Mouse (Mus musculus): ENCODE results near the gene Pfkm.
A peak's percentile ranks its signal among the peaks of the same experiment; 100 is the strongest.

Pfkm gene

DNA sequence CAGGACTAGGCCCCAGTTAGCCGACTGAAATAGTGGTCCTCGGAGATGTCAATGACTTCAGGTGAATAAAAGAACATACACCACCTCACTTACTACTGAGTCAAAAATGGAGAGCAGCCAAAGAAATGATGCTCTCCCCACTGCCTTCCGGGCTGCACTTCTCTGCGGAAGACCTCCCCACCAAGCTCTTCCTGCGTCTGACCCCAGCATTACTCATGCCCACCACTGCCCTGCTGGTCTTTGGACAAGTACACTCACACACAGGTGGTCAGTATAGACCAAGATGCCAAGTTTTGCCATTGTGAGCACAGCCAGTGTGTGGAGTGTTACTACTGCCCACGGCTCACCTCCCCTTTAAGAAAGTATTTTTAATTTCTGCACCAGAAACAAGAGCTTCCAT lies 10.0 kb downstream of the Pfkm start:
- DNase-seq = no peak

DNA sequence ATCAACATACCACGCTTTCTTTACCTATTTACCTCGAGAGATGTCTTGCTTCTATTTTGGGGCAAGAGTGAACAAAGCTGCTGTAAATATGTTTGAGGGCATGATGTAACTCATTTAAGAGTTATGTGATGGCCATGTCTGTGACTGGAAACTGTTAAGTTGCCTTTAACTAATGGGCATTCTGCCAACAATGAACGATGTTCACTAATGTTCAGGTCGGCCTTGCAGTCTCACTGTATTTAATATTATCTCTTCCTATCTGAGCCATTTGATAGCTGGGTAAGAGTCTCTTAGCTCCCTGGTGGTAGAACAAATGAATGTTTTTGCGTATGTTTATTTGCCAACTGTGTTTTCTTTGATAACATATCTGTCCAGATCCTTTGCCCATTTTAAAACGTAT lies 14.1 kb downstream of the Pfkm start:
- no peak for DNase-seq

DNA sequence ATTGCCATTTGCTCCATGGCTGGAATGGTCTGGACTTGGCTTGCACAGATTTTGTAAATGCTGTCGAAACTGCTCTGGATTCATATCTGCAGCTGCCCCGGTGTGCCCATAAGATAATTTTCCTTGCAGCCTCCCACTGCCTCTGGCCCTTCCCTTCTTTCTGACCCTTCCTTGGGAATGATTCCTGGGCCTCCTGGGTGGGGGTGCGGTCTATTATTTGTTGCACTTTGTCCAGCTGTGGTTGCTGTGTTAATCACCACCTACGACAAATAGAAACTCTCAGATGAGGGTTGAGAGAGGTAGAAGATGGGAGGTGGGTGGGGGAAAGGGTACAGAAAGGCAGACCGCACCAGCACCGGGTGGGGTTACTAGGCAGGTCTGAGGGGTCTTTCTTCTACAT lies 14.8 kb downstream of the Pfkm start:
- no peak for DNase-seq

DNA sequence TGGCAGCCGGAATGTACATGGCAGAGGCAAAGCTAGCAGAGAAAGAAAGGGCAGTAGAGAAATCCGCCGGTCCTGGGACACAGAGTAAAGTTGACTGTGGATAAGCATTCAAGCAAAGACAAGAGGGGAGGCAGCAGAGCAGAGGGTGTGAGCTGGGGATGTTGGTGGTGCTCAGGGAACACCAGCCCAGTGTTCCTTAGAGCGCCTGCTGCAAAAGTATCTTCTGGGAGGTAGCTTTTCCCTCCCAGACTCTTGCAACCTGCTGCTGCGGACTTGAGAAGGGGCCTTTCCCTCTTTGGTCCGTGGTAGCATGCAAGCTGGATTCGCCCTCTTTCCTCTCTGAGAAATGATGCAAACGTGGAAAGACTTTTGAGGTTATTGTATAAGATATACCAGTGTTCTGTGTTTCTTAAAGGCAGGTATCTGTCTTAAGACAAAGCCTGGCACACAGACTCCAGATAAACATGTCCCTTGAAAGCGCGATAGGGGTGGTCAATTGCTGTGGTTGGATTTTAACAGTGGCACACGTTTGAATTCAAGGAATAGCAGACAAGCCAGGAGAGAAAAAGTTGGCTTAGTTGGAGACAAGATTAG lies 15.4 kb downstream of the Pfkm start:
- no peak for DNase-seq

DNA sequence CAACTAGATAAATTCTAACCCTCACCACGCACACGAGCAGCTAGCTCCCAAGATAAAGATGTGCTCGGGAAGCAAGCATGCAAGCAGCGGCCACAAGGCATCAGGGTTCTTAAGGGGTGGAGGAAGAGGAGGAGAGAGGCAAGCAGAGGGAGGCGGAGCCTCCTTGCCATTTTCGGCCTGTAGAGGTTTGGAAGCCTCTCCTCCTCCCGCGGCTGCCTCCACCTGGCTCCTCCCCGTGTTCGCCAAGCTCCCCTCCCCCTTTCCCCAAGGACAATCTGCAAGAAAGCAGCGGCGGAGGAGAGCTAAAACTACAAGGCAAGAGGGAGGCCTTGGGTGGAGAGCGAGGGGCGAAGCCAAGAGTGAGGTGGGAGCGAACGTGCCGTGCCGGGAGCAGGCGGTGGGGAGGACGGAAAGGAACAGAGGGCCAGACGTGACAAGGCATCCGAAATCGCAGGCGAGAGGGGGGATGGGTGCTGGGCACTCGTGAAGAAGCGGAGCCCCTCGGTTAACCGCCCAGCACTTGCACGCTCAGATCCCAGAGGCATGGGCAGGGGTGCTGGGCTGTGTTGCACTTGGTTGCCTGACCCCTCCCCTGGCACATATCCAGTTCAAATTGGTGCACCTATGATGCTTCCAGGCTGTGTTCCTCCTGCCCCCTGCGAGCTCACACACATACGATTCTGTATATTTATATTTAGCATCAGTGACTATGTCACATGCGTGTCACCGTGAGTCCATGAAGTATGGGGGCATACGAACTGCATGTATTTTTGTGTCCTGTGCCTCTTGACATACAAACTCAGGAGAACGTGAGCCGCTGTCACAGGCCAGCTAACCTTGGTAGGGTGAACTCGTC lies 16.1 kb downstream of the Pfkm start:
- peak; percentile 93 for DNase-seq

DNA sequence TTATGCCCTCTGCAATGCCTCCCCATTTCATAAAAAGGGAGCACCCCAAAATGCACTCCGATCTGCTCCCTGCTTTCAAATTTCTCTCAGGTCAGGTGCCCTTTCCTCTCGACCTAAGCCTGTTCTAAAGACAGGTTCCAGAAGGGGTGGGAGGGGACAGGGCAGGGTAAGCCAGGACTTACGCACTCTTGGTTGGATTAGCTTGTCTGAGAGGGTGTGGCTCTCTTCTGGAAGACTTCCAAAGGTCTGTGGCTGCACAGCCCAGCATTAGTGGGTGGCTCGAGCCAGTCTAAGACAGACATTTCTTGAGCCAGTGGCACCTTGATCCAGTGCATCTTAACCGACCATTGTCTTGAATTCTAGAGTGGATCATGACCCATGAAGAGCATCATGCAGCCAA lies 19.4 kb downstream of the Pfkm start:
- DNase-seq = no peak

DNA sequence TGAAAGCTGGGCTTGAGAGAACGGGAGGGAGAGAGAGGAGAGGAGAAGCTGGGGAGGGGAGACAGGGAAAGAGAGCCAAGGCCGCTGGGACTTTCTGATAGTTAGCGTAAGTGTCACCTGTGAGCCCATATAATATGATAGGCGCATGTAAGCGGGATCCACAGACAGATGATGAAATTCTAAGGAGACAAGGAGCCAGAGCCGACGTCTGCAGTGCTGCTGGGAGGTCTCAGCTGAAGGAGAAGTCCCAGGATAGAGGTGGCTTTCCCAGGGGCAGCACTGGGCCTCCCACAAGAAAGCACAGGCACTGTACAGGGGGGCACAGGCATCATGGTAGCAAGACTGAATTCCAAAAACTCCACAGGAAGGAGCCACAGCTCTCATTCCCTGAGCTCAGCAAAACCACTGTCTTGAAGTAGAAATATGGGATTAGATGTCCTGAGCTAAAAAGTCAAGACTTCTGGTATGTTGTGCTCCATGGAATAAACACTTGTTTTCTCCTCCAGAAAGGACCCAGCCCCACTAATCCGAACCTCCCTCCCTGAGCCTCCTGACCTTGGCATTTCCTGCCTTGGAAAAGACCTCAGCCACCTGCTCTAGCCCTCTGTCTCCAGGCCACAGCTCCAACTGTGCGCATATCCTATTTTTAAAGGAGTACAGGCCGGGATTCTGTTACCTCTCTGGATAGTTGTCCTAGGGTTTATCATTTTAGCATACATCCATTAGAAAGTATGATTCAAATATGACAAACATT lies 21.9 kb downstream of the Pfkm start:
- no peak for DNase-seq

DNA sequence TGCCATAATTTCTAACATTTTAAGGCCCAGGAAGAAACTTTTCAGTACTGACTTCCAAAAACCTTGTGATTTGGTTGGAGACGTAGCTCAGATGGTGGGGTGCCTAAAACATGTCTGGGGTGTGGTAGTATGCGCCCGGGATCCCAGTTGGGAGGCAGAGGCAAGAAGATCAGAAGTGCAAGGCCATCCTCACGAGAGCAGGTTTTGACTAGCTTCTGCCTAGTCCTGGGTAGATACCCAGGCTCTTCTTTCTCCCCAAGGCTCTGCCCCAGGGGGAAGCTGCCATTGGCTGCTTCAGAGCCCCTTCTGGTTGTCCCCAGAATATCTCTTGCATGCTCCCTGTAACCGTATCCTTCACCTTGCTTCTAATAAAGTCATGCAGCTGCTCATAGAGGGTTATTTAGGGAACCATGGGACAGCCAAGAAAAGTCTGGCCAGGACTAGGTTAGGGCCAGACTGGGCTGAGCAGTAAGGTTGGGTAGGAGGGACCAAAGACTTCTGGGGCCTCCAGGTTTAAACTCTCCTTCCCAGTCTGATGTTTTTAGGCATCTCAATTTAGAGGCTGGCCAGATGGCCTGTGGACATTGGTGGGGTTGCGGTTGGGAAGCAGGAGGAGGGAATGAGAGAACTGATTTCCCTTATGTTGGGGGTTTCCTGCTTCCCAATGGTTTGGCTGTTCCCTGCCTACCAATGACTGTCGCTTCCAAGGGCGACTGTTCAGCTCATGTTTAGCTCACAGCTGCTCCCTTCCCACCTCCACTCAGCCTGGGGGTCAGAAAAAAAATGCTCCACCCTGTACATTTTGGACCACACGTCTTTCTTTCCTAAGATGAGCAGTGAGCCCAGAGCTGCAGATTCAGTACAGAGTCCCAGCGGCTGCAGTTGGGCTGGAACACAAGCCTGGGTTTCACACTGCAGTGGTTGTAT lies 22.7 kb downstream of the Pfkm start:
- no peak for DNase-seq

DNA sequence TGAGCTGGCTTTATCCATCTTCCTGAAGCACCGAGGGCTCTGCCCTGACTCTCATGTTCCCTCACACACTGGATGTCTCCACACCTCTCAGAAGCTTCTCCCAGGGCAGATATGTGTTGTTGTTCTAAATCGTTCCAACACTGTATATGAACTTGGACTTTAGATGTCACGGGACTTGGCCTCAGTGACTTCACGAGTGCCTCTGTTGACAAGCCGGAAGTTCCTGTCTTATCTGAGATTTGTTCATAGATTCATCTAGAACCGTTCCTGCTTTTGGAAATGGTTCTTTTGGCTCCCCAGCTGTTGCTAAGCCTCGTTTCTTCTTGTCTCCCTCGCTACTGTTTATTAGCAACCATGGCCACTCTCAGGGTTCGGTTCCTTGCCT lies 23.4 kb downstream of the Pfkm start:
- DNase-seq = no peak

DNA sequence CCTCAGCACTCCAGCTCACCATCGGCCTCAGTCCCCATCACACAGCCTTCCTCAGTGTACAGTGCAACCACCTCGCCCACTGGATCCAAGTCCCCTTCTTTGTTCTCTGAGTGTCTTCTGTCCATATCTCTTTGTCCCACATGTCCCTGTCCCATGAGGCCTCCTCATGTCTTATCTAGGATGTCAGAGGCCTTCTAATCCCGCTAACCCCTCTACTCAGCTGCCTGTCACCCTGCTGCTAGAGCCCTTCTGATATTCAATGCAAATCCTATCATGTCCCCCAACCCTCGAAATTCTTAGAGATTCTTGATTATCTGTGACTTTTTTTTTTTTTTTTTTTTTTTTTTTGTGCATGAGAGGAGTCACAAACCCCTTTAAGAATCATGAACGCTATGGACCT lies 23.9 kb downstream of the Pfkm start:
- DNase-seq = no peak

DNA sequence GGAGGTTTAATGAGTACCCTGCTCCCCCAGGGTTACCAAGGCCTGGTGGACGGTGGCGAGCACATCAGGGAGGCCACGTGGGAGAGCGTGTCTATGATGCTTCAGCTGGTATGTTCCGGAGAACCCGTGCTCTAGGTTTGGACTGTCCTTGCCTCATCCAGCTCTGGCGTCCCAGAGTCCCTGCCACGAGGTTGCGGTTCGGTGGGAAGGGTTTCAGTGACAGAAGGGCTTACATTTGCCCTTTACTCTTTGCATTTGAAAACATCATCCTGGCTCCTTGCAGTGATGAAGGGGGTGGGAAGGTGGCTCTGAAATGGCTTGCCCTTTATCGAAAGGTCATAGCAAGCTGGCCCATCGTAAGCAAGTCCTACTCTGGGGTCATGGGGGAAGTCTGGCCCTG lies 27.0 kb downstream of the Pfkm start:
- DNase-seq = no peak

DNA sequence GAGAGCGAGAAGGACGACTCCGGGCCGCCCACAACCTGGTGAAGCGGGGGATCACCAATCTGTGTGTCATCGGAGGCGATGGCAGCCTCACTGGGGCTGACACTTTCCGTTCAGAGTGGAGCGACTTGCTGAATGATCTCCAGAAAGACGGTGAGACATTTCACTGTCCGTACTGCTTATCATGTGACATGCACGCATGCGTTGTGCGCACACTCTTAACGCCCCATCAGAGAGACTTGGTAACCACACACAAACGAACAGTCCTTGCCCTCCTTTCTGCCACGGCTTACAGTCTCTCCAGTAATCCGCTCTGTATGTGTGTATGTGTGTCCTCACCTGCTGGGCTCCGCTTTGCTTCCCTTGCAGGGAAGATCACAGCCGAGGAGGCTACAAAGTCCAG lies 28.4 kb downstream of the Pfkm start:
- DNase-seq = no peak

DNA sequence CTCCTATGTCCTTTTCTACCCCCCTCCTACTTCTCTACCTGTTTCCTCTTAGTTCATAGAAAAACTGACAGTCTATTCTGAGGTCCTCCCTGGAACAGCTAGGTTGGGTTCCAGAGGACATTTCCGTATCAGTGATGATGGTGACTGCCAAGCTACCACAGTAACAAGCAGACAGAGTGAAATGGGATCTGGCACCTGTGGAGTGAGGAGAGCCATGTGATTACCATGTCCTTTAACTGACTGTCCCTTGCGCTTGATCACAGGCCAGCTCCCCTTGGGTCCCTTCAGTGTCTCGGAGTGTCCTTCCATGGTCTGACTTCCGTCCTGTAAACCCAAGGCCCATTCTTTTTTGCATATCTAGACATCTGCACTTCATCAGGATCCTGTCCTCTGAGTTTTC lies 38.6 kb downstream of the Pfkm start:
- DNase-seq = no peak

DNA sequence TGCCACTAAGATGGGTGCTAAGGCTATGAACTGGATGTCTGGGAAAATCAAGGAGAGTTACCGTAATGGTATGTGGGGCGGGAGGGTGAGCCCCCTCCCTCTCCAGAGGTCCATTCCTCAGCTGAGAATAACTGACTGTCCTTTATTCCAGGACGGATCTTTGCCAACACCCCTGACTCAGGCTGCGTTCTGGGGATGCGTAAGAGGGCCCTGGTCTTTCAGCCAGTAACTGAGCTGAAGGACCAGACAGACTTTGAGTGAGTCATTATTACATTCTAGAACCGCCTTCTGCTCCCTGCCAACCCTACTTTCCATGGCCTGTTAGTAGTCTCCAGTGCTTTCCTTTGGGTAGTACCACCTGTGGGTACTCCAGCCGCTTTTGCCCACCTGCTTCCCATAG lies 39.1 kb downstream of the Pfkm start:
- DNase-seq = no peak

DNA sequence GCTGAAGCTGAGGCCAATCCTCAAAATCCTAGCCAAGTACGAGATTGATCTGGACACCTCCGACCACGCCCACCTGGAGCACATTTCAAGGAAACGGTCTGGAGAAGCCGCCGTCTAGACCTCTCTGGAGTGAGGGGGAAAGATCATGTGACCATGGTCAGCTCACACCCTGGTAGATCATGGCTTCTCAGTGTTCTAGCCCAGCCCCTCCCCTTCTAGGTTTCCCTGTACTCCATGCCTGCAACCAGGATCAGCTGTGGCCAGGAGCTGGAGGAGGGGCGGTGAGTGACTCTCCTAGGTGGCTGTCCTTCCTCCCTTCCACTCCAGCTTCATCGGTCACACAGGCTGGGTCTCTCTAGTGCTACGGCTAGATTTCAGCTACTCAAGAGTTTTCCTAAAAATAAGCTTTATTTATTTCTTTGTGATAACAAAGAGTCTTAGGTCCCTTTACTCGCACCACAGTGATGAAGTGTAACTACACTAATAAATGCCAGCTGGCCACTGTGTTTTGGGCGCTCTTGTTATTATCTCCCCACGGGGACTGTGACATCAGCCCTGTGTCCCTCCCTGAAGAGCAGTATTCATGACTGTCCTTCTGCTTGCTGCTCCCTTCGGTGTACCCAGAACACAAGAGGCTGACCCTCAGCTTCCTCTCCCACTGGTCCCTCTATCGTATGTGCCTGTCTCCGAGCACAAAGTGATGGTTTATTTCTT lies 39.7 kb downstream of the Pfkm start:
- DNase-seq = no peak

DNA sequence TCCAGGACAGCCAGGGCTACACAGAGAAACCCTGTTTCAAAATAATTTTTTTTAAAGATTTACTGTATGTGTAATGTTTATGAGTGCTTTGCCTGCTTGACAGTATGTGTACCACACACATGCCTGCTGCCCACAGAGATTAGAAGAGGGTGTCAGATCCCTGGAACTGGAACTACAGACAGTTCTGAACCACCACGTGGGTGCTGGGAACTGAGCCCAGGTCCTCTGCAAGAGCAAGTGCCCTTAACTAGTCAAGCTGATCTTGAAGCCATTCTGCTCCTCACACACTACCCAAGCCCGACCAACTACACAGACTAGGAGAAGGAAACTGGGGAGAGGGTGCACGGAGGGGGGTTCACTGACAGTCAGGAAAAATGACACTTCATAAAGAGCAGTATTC lies 41.1 kb downstream of the Pfkm start:
- no peak for DNase-seq

DNA sequence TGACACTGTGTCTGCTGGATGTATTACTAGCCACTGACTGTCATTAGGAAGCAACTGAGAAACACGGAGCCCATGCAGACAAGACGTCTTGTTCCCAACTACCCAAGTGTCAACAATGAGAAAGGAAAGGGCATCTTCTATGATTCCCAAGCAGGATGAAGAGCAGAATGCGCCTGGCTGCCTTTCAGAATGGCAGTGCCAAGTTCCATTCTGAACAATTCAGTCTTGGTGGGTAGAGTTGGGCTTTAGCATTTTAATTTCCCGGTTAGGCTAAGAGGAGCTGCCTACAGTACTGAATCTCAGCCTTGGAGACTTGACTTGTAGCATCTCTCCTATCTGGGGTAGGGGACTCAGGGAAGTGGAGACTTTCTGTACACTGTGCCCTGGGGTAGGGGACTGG lies 41.6 kb downstream of the Pfkm start:
- DNase-seq = no peak

DNA sequence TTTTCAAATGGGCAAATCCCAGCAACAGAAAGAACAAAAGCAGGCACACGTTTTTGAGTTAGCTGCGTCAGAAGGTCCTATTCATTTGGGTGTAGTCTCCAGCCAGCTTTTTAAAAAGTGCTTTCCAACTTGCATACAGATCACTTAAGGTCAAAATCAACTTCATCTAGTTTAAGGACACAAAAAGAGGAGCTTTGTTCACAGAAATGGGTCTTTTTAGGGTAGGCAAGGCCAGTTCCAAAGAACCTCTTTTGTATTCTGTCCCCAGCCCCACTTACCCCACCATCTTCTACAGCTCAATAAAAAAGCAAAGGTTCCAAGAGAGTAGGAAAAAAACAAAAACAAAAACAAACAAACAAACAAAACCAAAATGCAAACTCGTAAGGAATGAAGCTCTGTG lies 42.3 kb downstream of the Pfkm start:
- no peak for DNase-seq

DNA sequence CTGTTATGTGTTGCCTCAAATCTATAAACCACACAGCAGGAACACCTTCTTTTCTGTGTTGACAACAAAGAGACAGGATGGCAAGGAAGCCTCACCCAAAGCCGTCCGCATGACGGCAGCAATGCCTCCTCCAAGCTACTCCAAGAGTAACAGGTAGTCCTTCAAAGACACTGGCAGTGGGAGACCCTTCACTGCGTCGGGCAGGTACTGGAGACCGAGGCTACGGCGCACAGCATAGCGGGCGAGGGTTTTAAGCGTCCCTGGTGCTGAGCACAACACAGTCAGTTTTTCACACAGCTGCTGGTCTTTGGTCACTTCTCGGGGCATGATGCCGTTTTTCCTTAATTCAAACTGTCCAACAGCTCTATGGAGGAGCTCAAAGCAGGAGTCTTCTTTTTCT lies 43.3 kb downstream of the Pfkm start:
- DNase-seq = no peak

DNA sequence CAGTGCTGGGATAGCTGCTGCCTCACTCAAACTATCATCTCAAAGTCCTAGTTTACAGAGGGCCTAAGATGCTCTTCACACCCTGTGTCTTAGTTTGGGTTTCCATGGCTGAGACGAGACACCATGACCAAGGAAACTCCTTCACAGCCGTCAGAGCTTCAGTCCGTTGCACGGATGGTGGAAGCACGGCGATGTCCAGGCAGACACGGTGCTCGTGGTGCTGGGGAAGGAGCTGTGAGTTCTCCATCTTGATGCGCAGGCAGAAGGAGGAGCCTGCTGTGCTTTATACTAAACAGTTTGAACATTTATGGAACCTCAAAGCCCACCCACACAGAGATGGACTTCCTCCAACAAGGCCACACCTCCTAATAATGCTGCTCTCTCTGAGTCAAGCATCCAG lies 44.5 kb downstream of the Pfkm start:
- DNase-seq = no peak

DNA sequence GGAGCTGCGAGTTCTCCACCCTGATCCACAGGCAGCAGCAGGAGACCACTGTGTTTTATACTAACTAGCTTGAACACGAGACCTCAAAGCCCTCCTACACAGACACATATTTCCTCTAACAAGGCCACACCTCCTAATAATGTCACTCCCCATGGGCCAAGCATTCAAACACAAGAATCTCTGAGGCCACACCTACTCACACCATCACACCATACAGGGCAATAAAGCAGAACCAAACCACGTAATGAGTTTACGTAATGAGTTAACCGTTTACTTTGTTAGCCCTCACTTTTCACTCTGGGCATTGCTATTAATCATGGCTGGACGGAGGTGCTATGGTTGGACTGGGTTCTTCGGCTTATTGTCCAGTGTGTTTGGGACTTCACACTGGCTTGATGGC lies 47.4 kb downstream of the Pfkm start:
- DNase-seq = no peak

DNA sequence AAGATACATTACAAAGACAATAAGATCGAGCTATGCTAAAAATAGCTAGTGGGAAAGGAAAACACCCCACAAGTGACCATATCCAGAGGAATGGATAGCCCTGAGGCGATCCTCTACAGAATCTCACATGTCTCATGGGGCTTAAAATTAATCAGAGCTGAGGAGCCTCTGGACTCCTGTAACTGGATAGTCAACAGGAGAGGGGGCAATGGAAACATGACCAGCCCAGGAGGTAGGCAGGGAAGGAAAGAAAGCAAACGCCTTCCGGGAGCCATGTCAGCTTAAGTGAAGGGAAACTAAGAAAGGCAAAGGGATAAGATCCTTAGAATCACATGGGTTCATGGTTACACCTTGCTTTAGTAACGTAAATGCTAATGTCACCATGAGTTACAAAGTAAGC lies 48.4 kb downstream of the Pfkm start:
- DNase-seq = no peak

All from embryo, embryonic 11 days (tissue).